Mouse (Mus musculus): ENCODE data around the gene Sfxn3. TPM values are rescaled to one million over a fixed set of nuclear protein-coding genes. Genes with fewer than 3 reads are reported as not detected.

The Sfxn3 gene
- polyA plus RNA-seq, 1 experiment, result not detected

- no peak overlapping the region for H3K4me3 ChIP-seq (ENCODE audit: insufficient read depth, low read depth, low read length)
Observed at GRCm38 (mm10) chr19:45081279-45081678, 34.0 kb downstream of the Sfxn3 start.

GRCm38 (mm10) chr19:45081841-45082550 is 34.7 kb downstream of the Sfxn3 start:
- no peak for TF ChIP-seq POLR2A (IDR thresholded peaks at IDR 0.05; ENCODE audit: insufficient read depth, low read depth, low read length)
- 0 out of 2 replicates have a peak, but pooled peaks have one; percentile 29 for TF ChIP-seq CTCF (IDR thresholded peaks at IDR 0.05; ENCODE audit: insufficient read depth, low read depth, low read length)
- Histone ChIP-seq H3K27ac (ENCODE audit: insufficient read depth, low read depth, low read length) (no peak overlapping the region), H3K4me3 (ENCODE audit: insufficient read depth, low read depth, low read length) (no peak overlapping the region), H3K4me1 (ENCODE audit: control insufficient read depth, insufficient read depth, low read length) (peaks cover 19% of the 10 kb centered on the region)
- 18% methylated on average over 11 of the region's 11 CpGs for WGBS

More at GRCm38 (mm10) chr19:45081279-45081678, 34.0 kb downstream of the Sfxn3 start:
- TF ChIP-seq POLR2A (IDR thresholded peaks at IDR 0.05; ENCODE audit: insufficient read depth, low read depth, low read length) (no peak), CTCF (IDR thresholded peaks at IDR 0.05; ENCODE audit: insufficient read depth, low read depth, low read length) (peak; percentile 78)
- Histone ChIP-seq H3K27ac (ENCODE audit: insufficient read depth, low read depth, low read length) (no peak overlapping the region), H3K4me1 (ENCODE audit: control insufficient read depth, insufficient read depth, low read length) (peaks cover 25% of the 10 kb centered on the region)
- 3% methylated on average over 5 of the region's 5 CpGs for WGBS

- no peak for TF ChIP-seq CTCF (IDR thresholded peaks at IDR 0.05; ENCODE audit: insufficient read depth, low read depth, low read length)
- TF ChIP-seq POLR2A (IDR thresholded peaks at IDR 0.05; ENCODE audit: insufficient read depth, low read depth, low read length), result no peak
- 46% methylated on average over 11 of the region's 11 CpGs for WGBS
- H3K4me3 ChIP-seq (ENCODE audit: insufficient read depth, low read depth, low read length), result no peak overlapping the region
- no peak overlapping the region for H3K27ac ChIP-seq (ENCODE audit: insufficient read depth, low read depth, low read length)
- no peaks in the 10 kb centered on the region for H3K4me1 ChIP-seq (ENCODE audit: control insufficient read depth, insufficient read depth, low read length)
Observed at GRCm38 (mm10) chr19:45097868-45098267, 50.6 kb downstream of the Sfxn3 start.

GRCm38 (mm10) chr19:45100486-45101270 is 53.4 kb downstream of the Sfxn3 start:
- Histone ChIP-seq H3K4me1 (ENCODE audit: control insufficient read depth, insufficient read depth, low read length) (no peaks in the 10 kb centered on the region), H3K27ac (ENCODE audit: insufficient read depth, low read depth, low read length) (no peak overlapping the region), H3K4me3 (ENCODE audit: insufficient read depth, low read depth, low read length) (no peak overlapping the region)
- WGBS, result 73% methylated on average over 8 of the region's 8 CpGs
- TF ChIP-seq POLR2A (IDR thresholded peaks at IDR 0.05; ENCODE audit: insufficient read depth, low read depth, low read length) (no peak), CTCF (IDR thresholded peaks at IDR 0.05; ENCODE audit: insufficient read depth, low read depth, low read length) (no peak)

GRCm38 (mm10) chr19:45105591-45105990 is 58.3 kb downstream of the Sfxn3 start:
- no peaks in the 10 kb centered on the region; the same call in 1 of the 2 replicates for H3K4me1 ChIP-seq (ENCODE audit: control insufficient read depth, insufficient read depth, low read length)
- 79% methylated on average over 1 of the region's 1 CpGs for WGBS
- no peak overlapping the region for H3K27ac ChIP-seq (ENCODE audit: insufficient read depth, low read depth, low read length)
- H3K4me3 ChIP-seq (ENCODE audit: insufficient read depth, low read depth, low read length), result no peak overlapping the region
- TF ChIP-seq POLR2A (IDR thresholded peaks at IDR 0.05; ENCODE audit: insufficient read depth, low read depth, low read length) (no peak), CTCF (IDR thresholded peaks at IDR 0.05; ENCODE audit: insufficient read depth, low read depth, low read length) (no peak)

Other genes with a start within 250 kb of the Sfxn3 start
- not detected in 2 replicates for gene Slf2, start 116.4 kb upstream of the Sfxn3 start, polyA plus RNA-seq (2012; ENCODE audit: insufficient read depth, insufficient read length, low replicate concordance, missing spikeins)
- gene Sema4g, start 58.4 kb upstream of the Sfxn3 start, polyA plus RNA-seq (2012; ENCODE audit: insufficient read depth, insufficient read length, low replicate concordance, missing spikeins), result 101 TPM in 1 of 2 replicates, not detected in the other
- not detected in 2 replicates for gene Twnk, start 41.8 kb upstream of the Sfxn3 start, polyA plus RNA-seq (2012; ENCODE audit: insufficient read depth, insufficient read length, low replicate concordance, missing spikeins)
- gene Mrpl43, start 41.1 kb upstream of the Sfxn3 start, polyA plus RNA-seq (2012; ENCODE audit: insufficient read depth, insufficient read length, low replicate concordance, missing spikeins), result not detected in 2 replicates
- not detected in 2 replicates for gene Lzts2, start 33.1 kb upstream of the Sfxn3 start, polyA plus RNA-seq (2012; ENCODE audit: insufficient read depth, insufficient read length, low replicate concordance, missing spikeins)
- gene Pdzd7, start 1.8 kb upstream of the Sfxn3 start, polyA plus RNA-seq (2012; ENCODE audit: insufficient read depth, insufficient read length, low replicate concordance, missing spikeins), result not detected in 2 replicates
- gene Kazald1, start 27.7 kb downstream of the Sfxn3 start, polyA plus RNA-seq (2012; ENCODE audit: insufficient read depth, insufficient read length, low replicate concordance, missing spikeins), result not detected in 2 replicates
- not detected in 2 replicates for gene Tlx1, start 103.2 kb downstream of the Sfxn3 start, polyA plus RNA-seq (2012; ENCODE audit: insufficient read depth, insufficient read length, low replicate concordance, missing spikeins)
- gene Lbx1, start 188.3 kb downstream of the Sfxn3 start, polyA plus RNA-seq (2012; ENCODE audit: insufficient read depth, insufficient read length, low replicate concordance, missing spikeins), result not detected in 2 replicates